18 mouse cellular contexts compared by ENCODE assay signal in the genomic region with DNA sequence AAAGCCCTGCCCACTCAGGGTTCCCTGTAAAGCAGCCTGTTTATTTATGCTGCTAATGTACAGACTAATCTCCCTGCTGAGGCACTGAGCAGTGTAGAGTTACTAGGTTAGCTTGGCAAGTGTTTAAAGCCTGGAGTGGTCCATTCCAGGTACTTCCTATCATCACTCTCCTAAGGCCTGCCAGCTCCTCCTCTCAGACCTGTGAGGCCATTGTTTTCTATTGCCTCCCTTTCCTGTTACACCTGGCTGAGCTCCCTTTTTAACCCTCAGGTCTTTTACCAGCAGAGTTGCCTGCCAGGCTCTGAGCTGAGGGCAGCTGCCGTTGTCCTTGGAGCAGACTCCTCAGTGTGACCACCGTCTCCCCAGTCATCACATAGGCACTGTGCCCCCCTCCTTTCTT.
A peak's percentile ranks its signal among the peaks of the same experiment; 100 is the strongest.
DNase-seq lines count a peak whose midpoint lies in the region; ATAC-seq and TF ChIP-seq lines count a peak whose summit lies in the region.
"Had no signal": no experiment of that assay in that cellular context is flagged by ENCODE, and none has a peak within 500 bp of the region (broad histone marks: within the 10 kb centered on the region; RNA-seq: fewer than 3 reads in every experiment).

No protein-coding gene starts in this region.

- TF ChIP-seq CTCF in lung, postnatal 0 days (IDR thresholded peaks at IDR 0.05) = no peak

- intact Hi-C loops in heart, postnatal 36 days (cut with DNase I) = no loop called here

- no peaks in the 10 kb centered on the region for H3K36me3 ChIP-seq in lung, postnatal 0 days (ENCODE audit: insufficient read depth, low read length)
- H3K36me3 ChIP-seq in limb, embryonic 15.5 days = no peaks in the 10 kb centered on the region
- H3K36me3 ChIP-seq in midbrain, embryonic 11.5 days (ENCODE audit: control insufficient read depth, insufficient read depth, low read length) = no peaks in the 10 kb centered on the region
- no peaks in the 10 kb centered on the region for H3K36me3 ChIP-seq in midbrain, embryonic 14.5 days (ENCODE audit: control insufficient read depth, insufficient read depth, low read length)
- H3K36me3 ChIP-seq: heart, embryonic 13.5 days; limb, embryonic 13.5 days; midbrain, embryonic 13.5 days had no signal

- H3K4me2 ChIP-seq in lung, postnatal 0 days (replicated peaks; ENCODE audit: low read depth, low read length) = no peak overlapping the region
- no peak overlapping the region for H3K4me2 ChIP-seq in limb, embryonic 15.5 days
- no peak overlapping the region for H3K4me2 ChIP-seq in midbrain, embryonic 11.5 days
- H3K4me2 ChIP-seq in midbrain, embryonic 14.5 days (ENCODE audit: low read length) = no peak overlapping the region
- H3K4me2 ChIP-seq: heart, embryonic 13.5 days; limb, embryonic 13.5 days; midbrain, embryonic 13.5 days had no signal

- WGBS in lung, postnatal 0 days = 35% methylated on average over 2 of the region's 2 CpGs
- WGBS in limb, embryonic 15.5 days = 33% methylated on average over 2 of the region's 2 CpGs
- WGBS in midbrain, embryonic 11.5 days = 71% methylated on average over 2 of the region's 2 CpGs
- WGBS in midbrain, embryonic 14.5 days = 68% methylated on average over 2 of the region's 2 CpGs

- no peaks in the 10 kb centered on the region for H3K27me3 ChIP-seq in lung, postnatal 0 days (replicated peaks; ENCODE audit: insufficient read depth, low read length)
- H3K27me3 ChIP-seq in limb, embryonic 15.5 days = no peaks in the 10 kb centered on the region
- H3K27me3 ChIP-seq in midbrain, embryonic 11.5 days (ENCODE audit: control insufficient read depth, insufficient read depth, low read length) = no peaks in the 10 kb centered on the region
- H3K27me3 ChIP-seq in midbrain, embryonic 14.5 days (ENCODE audit: control insufficient read depth, insufficient read depth, low read length) = no peaks in the 10 kb centered on the region
- H3K27me3 ChIP-seq: heart, embryonic 13.5 days; limb, embryonic 13.5 days; midbrain, embryonic 13.5 days had no signal

- peak; percentile 74 for DNase-seq in heart, adult 11 months
- no peak for DNase-seq in heart, postnatal 36 days
- DNase-seq in lung, postnatal 0 days (ENCODE audit: low spot score) = peak; percentile 41
- no peak for DNase-seq in lung, postnatal 4 days
- DNase-seq in cerebellum, adult 9-11 months = peak; percentile 79
- DNase-seq in midbrain, embryonic 11.5 days (ENCODE audit: low spot score, missing footprints) = no peak
- no peak for DNase-seq in midbrain, embryonic 14.5 days
- DNase-seq: embryo, embryonic 11 days; heart, adult 18-20 months; heart, postnatal 4 days; kidney, adult 8-10 months; thymus, postnatal 25 days had no signal

- ATAC-seq in lung, postnatal 0 days = no peak
- no peak for ATAC-seq in limb, embryonic 15.5 days (ENCODE audit: insufficient number of reproducible peaks, low FRiP score, low TSS enrichment, low read depth)
- ATAC-seq in midbrain, embryonic 11.5 days (ENCODE audit: low FRiP score) = no peak
- no peak for ATAC-seq in midbrain, embryonic 14.5 days (ENCODE audit: low FRiP score, low TSS enrichment)
- ATAC-seq: hindbrain, embryonic 16.5 days; midbrain, embryonic 13.5 days had no signal

- H3K4me1 ChIP-seq in lung, postnatal 0 days (ENCODE audit: insufficient read depth, low read depth, low read length) = peaks cover 7% of the 10 kb centered on the region; the same call in 1 of the 2 replicates
- H3K4me1 ChIP-seq in limb, embryonic 15.5 days = peaks cover 33% of the 10 kb centered on the region
- no peaks in the 10 kb centered on the region for H3K4me1 ChIP-seq in midbrain, embryonic 11.5 days (ENCODE audit: control insufficient read depth, insufficient read depth, low read length)
- H3K4me1 ChIP-seq in midbrain, embryonic 14.5 days (ENCODE audit: control insufficient read depth, insufficient read depth, low read length) = no peaks in the 10 kb centered on the region
- H3K4me1 ChIP-seq: midbrain, embryonic 13.5 days had no signal

- no peak overlapping the region for H3K4me3 ChIP-seq in lung, postnatal 0 days (ENCODE audit: low read depth, low read length)
- H3K4me3 ChIP-seq in limb, embryonic 15.5 days = no peak overlapping the region
- no peak overlapping the region for H3K4me3 ChIP-seq in midbrain, embryonic 11.5 days (ENCODE audit: low read depth, low read length)
- no peak overlapping the region for H3K4me3 ChIP-seq in midbrain, embryonic 14.5 days (replicated peaks; ENCODE audit: low read depth, low read length)
- H3K4me3 ChIP-seq: heart, embryonic 13.5 days; limb, embryonic 13.5 days; midbrain, embryonic 13.5 days had no signal

- H3K9ac ChIP-seq in lung, postnatal 0 days (replicated peaks; ENCODE audit: low read depth) = no peak overlapping the region
- H3K9ac ChIP-seq in limb, embryonic 15.5 days = no peak overlapping the region
- no peak overlapping the region for H3K9ac ChIP-seq in midbrain, embryonic 11.5 days (ENCODE audit: low read length)
- no peak overlapping the region for H3K9ac ChIP-seq in midbrain, embryonic 14.5 days (replicated peaks; ENCODE audit: low read length)
- H3K9ac ChIP-seq: heart, embryonic 13.5 days; limb, embryonic 13.5 days; liver, embryonic 14.5 days; midbrain, embryonic 13.5 days had no signal

- H3K27ac ChIP-seq in lung, postnatal 0 days (ENCODE audit: low read length) = no peak overlapping the region
- H3K27ac ChIP-seq in limb, embryonic 15.5 days = peak overlapping the region; percentile 69
- H3K27ac ChIP-seq in midbrain, embryonic 11.5 days (ENCODE audit: low read depth, low read length) = no peak overlapping the region
- no peak overlapping the region for H3K27ac ChIP-seq in midbrain, embryonic 14.5 days (replicated peaks; ENCODE audit: low read depth, low read length)
- H3K27ac ChIP-seq: heart, embryonic 13.5 days; liver, embryonic 14.5 days; midbrain, embryonic 13.5 days had no signal

- no peak for TF ChIP-seq EP300 in lung, postnatal 0 days (IDR thresholded peaks at IDR 0.05)

- H3K9me3 ChIP-seq in lung, postnatal 0 days (ENCODE audit: low read length) = no peaks in the 10 kb centered on the region
- H3K9me3 ChIP-seq in limb, embryonic 15.5 days = no peaks in the 10 kb centered on the region
- no peaks in the 10 kb centered on the region for H3K9me3 ChIP-seq in midbrain, embryonic 11.5 days (ENCODE audit: control insufficient read depth, low read length)
- no peaks in the 10 kb centered on the region for H3K9me3 ChIP-seq in midbrain, embryonic 14.5 days (ENCODE audit: control insufficient read depth, low read length)
- H3K9me3 ChIP-seq: heart, embryonic 13.5 days; limb, embryonic 13.5 days; midbrain, embryonic 13.5 days had no signal

Comparison
In these comparisons a context has a peak if more than half of its experiments do, and no peak if none do; other contexts are left out.
1. DNase-seq: peak in heart, adult 11 months (single experiment), lung, postnatal 0 days (single experiment) and cerebellum, adult 9-11 months (single experiment); none in heart, postnatal 36 days (0 of 2), lung, postnatal 4 days (0 of 2), midbrain, embryonic 11.5 days (single experiment) and midbrain, embryonic 14.5 days (single experiment).